Mouse (Mus musculus): ENCODE data around the gene Sec61a1.

Gene Sec61a1

GRCm38 (mm10) chr6:88518404-88519263, at the start of gene Sec61a1:
TSS of gene Sec61a1 (minus strand) at chr6:88518905.
- peak; percentile 88 to 91 for DNase-seq (ENCODE audit: low spot score in 2 of 2)

GRCm38 (mm10) chr6:88566676-88567075, 48.0 kb upstream of the Sec61a1 start:
- DNase-seq (ENCODE audit: low spot score in 2 of 2) = no peak

GRCm38 (mm10) chr6:88565033-88565432, 46.3 kb upstream of the Sec61a1 start:
- no peak for DNase-seq (ENCODE audit: low spot score in 2 of 2)

GRCm38 (mm10) chr6:88560156-88560555, 41.5 kb upstream of the Sec61a1 start:
- no peak for DNase-seq (ENCODE audit: low spot score in 2 of 2)

- no peak for DNase-seq (ENCODE audit: low spot score in 2 of 2)
Observed at GRCm38 (mm10) chr6:88559688-88560087, 41.0 kb upstream of the Sec61a1 start.

- no peak for DNase-seq (ENCODE audit: low spot score in 2 of 2)
Observed at GRCm38 (mm10) chr6:88558076-88558475, 39.4 kb upstream of the Sec61a1 start.

GRCm38 (mm10) chr6:88557548-88557947, 38.8 kb upstream of the Sec61a1 start:
- no peak for DNase-seq (ENCODE audit: low spot score in 2 of 2)

GRCm38 (mm10) chr6:88549916-88550315, 31.2 kb upstream of the Sec61a1 start:
- DNase-seq (ENCODE audit: low spot score in 2 of 2) = no peak

- DNase-seq (ENCODE audit: low spot score in 2 of 2) = peak; percentile 33 to 71
Observed at GRCm38 (mm10) chr6:88549137-88549814, 30.6 kb upstream of the Sec61a1 start.

GRCm38 (mm10) chr6:88548405-88549049, 29.8 kb upstream of the Sec61a1 start:
- no peak for DNase-seq (ENCODE audit: low spot score in 2 of 2)

- no peak for DNase-seq (ENCODE audit: low spot score in 2 of 2)
Observed at GRCm38 (mm10) chr6:88545397-88545790, 26.7 kb upstream of the Sec61a1 start.

GRCm38 (mm10) chr6:88544644-88545396, 26.1 kb upstream of the Sec61a1 start:
- no peak for DNase-seq (ENCODE audit: low spot score in 2 of 2)

GRCm38 (mm10) chr6:88544241-88544640, 25.5 kb upstream of the Sec61a1 start:
- no peak for DNase-seq (ENCODE audit: low spot score in 2 of 2)

GRCm38 (mm10) chr6:88540093-88540755, 21.5 kb upstream of the Sec61a1 start:
- no peak for DNase-seq (ENCODE audit: low spot score in 2 of 2)

GRCm38 (mm10) chr6:88530306-88530705, 11.6 kb upstream of the Sec61a1 start:
- no peak for DNase-seq (ENCODE audit: low spot score in 2 of 2)

GRCm38 (mm10) chr6:88524056-88524455, 5.4 kb upstream of the Sec61a1 start:
- no peak for DNase-seq (ENCODE audit: low spot score in 2 of 2)

GRCm38 (mm10) chr6:88523451-88523850, 4.7 kb upstream of the Sec61a1 start:
- no peak for DNase-seq (ENCODE audit: low spot score in 2 of 2)

GRCm38 (mm10) chr6:88523043-88523442, 4.3 kb upstream of the Sec61a1 start:
- no peak for DNase-seq (ENCODE audit: low spot score in 2 of 2)

- DNase-seq (ENCODE audit: low spot score in 2 of 2) = no peak
Observed at GRCm38 (mm10) chr6:88522606-88523005, 3.9 kb upstream of the Sec61a1 start.

- no peak for DNase-seq (ENCODE audit: low spot score in 2 of 2)
Observed at GRCm38 (mm10) chr6:88521821-88522220, 3.1 kb upstream of the Sec61a1 start.

GRCm38 (mm10) chr6:88517701-88518403, 853 bp downstream of the Sec61a1 start:
- DNase-seq (ENCODE audit: low spot score in 2 of 2) = no peak
